Mouse (Mus musculus): ENCODE data around the gene Ptpn1. TPM values are rescaled to one million over a fixed set of nuclear protein-coding genes. Genes with fewer than 3 reads are reported as not detected.

Ptpn1 gene
- polyA plus RNA-seq, 1 experiment, result 44.4 TPM

DNA sequence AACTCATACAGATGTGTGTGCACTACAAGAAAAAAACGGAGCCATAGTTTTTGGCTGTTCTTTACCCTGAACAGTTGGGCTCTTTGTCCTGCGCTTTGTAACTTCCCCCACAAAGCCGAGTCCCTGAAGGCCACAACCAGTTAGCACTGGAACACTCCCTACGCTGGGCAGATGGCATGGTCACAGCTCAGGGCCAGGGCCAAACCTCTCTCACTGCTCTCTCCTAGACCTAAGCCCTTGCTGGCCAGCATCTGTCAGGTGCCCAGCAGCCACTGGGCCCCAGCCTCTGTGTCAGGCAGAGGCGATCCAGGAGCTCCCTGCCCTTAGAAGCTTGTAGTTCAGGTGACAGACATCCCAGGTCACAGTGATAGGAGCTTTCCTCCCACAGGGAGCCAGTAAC lies 13.6 kb downstream of the Ptpn1 start:
- no peak for DNase-seq (ENCODE audit: low read depth)

DNA sequence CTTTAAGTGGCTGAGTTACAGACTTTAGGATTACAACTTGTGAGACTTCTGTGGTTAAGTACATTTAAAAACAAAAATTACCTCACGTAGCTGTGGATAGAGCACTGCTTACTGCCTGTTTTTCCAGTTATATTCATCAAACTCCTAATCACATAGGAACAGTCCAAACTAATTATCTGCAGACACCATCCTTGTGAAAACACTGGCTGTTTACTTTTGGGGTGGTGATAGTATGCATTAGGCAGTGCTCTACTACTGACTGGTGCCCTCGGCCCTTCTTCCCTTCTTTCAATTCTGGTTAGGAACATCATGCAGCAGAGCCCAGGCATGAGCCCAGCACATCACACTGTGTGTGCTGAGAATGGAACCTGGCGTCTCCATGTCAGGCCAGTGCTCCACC lies 15.4 kb downstream of the Ptpn1 start:
- DNase-seq (ENCODE audit: low read depth), result no peak

DNA sequence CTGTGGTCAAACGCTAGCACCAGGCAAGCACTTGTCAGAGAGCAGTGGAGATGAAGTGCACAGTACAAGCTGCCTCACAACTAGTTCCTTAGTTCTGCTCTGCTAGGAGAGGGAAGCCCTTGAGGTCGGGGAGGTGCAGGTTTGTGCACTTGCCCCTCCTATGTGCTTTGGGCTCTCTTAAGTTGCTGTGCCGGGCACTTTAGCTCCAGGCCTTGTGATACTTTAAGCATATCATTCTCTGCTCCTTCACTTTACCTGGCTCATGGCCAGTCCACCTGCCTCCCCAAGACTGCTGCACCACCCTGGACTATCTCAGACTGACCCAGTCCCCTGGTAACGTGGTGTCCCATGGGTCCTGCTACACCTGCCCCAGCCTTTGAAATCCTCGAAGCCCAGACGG lies 16.2 kb downstream of the Ptpn1 start:
- DNase-seq (ENCODE audit: low read depth), result no peak

DNA sequence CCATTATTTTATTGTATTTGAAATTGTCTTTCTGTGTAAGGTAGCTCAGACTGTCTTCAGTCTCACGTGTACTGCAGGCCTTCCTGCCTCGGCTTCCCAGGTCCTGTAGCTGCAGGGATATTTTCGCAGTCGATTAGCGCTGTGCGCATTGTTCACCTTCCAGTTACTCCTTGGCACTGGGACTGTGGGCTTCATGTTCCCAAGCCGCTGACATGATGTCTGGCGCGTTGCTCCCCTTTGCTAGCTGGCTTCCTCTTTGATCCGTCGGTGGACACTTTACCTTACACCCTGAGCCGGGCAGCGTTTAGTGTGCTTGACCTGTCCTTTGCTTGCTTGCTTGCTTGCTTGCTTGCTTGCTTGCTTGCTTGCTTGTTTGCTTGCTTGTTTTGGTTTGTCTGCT lies 16.7 kb downstream of the Ptpn1 start:
- no peak for DNase-seq (ENCODE audit: low read depth)

DNA sequence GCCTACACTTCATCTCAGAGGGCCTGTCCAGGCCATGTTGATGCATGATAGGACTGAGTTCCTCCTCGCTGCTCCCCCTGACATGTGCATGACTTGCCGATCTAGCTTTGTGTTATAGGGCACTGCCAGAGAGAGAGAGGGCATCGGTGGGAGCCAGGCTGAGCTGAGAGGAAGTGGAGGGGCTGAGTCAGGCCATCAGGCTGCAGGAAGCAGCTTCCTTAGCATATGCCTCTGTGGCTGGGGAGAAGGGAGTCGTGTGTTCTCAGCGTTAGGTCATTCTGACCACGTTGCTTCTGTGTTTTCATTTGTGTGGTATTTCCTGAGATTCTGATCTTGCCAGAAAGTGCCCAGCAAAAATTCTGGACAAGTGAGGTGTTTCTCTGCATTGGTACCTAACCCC lies 17.4 kb downstream of the Ptpn1 start:
- DNase-seq (ENCODE audit: low read depth), result no peak

DNA sequence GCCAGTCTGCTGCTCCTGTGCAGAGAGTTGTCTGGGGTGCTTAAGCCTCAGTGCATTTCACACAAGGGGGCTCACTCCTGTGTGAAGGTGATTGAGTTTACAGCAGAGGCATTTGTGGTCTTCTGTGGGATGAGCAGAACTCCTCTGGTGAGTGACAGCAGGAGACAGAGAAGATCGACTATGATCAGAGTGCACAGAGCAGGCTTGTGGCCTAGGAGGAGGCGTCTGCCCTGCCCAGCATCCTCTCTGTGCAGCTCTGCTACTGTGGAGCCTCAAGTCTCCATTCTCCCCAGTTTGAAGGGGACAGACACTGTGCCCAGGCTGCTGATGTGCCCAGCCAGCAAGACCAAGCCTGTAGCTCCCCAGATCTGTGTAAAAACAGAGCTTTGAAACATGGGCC lies 18.0 kb downstream of the Ptpn1 start:
- DNase-seq (ENCODE audit: low read depth), result no peak

DNA sequence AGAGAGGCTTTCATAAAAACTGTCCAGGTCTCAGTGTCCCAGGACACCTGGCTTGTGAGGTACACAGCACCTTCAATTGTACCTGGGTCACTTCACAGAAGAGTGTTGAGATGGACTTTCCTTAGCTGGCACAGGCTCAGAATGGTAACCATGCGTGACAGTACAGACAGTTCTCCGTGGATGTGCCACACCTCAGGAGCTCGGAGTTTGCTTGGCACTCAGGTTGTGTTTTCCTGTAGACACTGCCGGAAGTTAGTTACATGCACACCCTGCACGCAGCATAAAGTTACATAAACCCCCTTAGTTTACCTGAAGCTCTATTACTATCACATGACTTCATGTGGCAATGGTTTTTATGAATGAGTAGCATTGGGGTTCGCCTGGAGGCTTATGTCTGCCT lies 18.8 kb downstream of the Ptpn1 start:
- DNase-seq (ENCODE audit: low read depth), result no peak

DNA sequence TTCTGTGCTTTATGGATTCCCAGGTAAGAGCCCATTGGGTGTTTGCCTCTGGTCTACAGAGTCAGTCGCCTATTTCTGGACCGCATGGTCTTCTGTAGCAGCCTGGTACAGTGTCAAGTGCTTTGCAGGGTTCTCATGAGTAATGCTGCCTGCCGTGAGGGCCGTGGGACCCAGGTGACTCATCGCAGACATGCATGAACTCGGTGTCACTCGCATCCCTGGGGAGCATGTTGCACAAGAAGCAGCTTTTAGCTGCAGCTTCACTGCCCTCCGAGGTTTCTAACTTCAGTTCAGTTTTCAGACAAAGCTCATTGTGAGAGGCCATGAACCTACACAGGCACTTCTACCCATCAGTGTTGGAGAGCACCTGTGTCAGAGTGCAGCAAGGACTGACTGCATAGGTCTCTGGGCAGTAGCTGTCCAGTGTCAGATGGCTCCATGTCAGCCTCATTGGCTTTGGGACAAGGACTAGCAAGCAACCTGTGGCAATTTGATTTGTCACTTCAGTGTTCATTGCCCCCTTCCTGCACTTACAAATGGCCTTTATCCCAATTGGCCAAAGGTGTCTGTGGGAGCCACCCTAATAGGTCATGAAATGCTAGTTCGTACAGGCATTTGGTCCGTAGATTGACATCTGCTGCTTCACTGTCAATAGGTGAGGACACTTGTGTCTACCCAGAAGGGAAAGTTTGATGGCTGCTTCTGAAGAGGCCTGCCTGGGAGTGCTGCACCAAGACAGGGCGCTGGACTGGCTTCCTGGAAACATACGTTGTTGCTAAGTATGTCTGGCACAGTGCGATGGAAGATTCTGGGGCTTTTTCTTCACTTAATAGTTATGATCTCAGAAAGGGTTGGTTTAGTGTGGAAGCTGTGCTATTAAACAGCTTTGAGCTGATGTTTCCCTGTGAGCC lies 19.7 kb downstream of the Ptpn1 start:
- no peak for DNase-seq (ENCODE audit: low read depth)

DNA sequence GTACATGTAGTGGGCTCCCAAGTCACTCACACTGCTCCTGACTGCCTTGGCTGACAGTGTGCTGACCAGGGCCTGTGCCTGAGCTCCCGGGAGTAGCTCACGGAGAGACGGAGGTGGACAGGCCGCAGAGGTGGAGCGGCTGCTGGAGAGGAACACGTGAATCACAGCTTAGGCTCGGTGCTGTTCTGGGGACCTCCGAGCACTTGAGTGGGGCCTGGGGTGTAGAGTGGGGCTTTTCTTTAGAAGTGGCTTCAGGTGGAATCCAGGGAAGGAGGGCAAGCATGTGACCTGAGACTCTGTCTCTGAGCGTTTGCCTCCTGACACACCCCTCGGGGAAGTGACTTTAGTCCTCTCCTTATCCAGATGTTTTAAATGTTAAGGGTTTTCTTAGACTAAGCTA lies 22.0 kb downstream of the Ptpn1 start:
- no peak for DNase-seq (ENCODE audit: low read depth)

DNA sequence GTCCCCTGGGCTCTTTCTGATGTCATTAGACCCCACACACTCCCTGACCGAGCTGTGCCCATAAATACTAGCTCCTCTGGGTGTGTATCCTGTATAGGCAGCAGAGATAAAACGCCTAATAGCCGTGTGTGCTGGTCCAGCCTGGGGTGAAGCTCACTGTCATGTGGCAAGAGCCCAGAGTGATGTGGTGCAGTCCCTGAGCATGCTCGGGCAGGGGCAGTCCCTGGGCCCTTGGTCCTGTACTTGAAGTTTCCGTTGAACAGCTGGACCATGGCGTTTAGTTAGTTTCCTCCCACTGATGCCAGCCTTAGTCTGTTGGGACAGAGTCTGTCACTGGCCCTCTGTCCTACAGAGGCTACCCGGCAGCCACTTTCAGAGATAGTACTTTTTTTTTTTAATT lies 23.1 kb downstream of the Ptpn1 start:
- no peak for DNase-seq (ENCODE audit: low read depth)

DNA sequence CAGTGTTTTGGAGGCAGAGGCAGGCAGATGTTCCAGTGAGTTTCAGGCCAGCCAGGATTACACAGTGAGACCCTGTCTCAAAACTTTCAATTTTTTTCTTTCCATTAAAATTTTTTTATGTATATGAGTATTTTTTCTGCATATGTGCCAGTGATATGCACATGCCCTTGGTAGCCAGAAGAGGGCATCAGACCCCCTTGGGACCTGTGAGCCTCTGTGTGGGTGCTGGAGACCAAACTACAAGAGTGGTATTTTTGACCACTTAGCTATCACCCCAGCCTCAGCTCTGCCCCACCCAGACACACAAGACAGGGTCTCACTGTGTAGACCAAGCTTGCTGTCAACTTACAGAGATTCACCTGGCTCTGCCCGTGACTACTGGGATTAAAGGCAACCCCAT lies 25.7 kb downstream of the Ptpn1 start:
- no peak for DNase-seq (ENCODE audit: low read depth)

DNA sequence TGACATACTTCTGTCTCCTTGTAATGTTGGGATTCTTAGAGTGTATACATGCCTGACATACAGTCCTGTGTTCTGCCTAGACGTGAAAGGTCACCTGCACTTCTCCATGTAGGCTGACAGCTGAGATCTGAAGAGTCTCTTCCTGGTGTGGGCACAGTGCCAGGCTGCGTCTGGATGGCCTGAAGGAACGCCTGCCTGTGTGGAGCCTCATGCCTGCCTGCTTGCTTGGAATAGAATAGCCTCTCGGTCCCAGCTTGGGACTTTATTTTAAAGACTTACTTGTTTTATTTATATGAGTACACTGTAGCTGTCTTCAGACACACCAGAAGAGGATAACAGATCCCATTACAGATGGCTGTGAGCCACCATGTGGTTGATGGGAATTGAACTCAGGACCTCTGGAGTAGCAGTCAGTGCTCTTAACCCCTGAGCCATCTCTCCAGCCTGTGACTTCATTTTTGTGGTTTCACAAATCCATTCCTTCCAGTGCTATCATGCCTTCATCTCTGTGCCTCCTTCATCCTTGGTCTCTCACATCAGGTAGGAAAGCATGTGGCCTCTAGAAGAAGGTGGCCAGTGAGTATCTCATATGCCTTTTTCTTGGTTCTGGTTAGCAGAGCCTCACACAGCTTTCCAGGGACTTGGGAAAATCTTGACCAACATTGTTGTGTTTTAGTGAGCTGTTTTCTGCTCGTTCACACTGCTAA lies 26.4 kb downstream of the Ptpn1 start:
- DNase-seq (ENCODE audit: low read depth), result no peak

DNA sequence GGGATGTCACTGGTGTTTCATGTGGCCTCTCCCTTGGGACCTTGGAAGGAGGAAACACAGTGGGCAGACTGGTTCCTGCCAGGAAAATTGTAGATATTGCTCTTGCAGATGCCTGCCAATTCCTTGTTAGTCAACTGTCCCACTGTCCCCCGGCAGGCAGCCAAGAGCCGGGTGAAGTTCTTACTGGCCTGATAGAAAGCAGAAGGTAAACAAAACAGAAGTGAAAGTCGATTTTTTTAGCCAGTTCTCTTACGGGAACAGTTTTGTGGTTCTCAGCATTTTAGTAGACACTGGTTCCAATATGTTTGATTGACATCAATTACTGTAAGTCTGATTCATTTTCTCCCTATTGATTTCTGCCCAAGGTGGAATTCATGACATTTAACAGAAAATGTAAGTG lies 27.0 kb downstream of the Ptpn1 start:
- DNase-seq (ENCODE audit: low read depth), result no peak

DNA sequence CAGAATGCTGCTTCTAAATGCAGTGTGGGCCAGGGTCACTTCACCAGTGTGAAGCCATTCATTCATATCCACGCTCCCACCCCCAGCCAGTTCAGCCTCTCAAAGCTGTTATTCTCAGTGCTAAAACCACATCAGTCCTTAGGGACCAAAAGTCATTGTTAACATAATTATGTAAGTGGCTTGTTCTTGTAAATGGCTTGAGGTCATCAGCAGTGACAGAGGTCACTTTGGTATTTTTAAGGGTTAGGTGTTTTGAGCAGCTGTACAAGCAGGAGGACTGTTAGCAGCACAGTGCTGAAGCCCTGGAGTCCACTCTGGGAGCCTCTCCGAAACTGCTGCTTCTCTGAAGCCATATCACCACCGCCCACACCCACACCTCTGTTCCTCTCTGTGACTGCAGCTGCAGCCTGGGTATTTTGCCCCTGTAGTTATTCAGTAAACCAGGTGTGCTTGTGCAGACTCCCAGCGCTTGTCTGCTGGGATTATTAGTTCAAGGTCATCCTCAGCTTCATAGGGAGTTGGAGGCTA lies 27.6 kb downstream of the Ptpn1 start:
- no peak for DNase-seq (ENCODE audit: low read depth)

DNA sequence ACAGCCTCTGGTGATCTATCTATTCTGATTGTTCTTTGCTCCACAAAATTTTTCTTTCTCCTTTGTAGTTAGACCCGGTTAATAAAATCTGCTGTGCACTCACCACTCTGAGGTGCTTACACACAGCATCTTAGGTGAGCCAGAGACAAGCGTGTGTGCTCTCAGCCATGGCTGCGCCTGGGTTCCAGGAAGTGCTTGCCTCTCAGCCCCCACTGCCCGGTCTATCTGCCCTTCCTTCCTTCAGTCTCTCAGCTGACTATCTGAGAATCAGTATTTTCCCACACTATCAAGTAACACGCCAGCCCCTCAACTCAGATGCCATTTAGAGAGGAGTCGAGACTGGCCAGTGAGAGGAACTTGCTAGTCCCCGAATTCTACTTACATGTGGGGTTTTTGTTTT lies 28.1 kb downstream of the Ptpn1 start:
- no peak for DNase-seq (ENCODE audit: low read depth)

DNA sequence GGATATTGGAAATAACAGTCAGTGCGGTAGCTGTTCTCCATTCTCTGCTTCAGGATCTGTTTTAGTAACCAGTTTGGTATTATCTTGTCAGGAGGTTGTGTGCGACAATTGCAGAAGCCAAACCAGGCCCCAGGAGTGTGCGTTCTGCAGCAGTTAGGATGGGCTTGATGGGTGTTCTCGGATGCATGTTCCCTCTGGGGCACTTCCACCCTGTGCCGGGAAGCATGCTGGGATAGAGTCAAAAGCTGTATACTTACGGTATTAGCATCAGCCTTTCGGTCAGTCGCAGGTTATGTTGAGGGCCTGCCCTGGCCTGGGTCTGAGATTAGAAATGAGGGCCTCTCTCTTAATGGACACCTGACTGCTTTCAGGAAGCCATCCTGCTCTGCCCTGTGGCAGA lies 28.7 kb downstream of the Ptpn1 start:
- DNase-seq (ENCODE audit: low read depth), result no peak

DNA sequence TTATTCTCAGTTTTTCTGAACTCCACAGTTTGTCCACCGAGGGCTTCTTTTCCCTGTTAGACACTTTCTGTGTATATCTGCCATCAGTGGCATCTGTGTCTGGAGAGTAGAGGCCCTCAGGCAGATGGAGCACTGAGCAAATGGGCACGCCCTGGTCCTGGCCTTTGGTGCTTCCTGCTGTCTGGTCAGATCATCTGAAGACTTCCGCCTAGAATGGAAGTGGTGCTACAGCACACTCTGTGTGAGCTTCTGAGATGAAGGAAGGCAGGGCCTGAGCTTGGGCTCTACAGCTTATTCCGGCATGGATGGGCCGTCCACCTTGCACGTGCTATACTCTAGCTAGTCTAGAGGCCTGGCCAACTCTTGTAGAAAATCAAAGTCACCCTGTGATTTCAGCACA lies 30.5 kb downstream of the Ptpn1 start:
- DNase-seq (ENCODE audit: low read depth), result no peak

DNA sequence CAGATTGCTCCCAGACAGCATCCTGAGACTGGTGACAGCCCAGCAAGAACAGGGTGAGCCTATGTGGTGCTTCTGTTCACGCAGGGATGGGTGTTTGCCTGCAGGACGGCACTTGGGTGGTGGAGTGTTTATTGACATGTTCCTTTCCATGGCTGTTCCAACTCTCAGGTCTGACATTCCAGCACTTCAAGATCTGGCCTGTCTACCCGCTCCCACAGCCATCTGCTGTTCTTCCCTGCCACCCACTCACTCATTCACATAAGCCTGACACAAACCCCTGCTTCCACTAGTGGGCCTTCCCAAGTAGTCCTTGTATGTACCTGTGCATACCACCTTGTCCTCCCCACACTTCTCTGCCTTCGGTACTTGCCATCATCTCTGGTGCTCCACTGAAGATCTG lies 31.3 kb downstream of the Ptpn1 start:
- DNase-seq (ENCODE audit: low read depth), result no peak

DNA sequence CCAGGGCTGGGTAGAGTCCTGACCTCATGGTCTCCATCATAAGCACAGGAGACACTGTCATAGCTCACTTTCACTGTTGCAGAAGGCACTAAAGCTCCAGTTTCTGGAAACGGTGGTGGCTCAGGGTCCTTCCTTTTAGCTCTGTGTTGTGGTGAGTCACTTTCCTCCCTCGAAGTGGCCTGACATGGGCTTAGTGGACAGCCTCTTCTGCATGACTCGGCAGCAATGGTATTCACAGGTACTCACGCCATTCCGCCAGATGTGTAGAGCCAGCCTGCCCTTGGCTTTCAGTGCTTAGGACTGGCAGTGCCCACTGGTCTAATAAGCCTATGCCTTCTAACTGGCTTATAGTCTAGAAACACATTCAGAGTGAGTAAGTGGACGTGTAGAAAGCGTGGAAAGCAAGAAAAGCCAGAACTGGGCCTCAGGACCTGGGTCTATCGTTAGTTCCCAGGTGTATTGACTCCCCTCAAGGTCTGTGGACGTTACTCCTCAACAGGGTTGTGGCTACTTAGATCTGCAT lies 32.0 kb downstream of the Ptpn1 start:
- DNase-seq (ENCODE audit: low read depth), result no peak

DNA sequence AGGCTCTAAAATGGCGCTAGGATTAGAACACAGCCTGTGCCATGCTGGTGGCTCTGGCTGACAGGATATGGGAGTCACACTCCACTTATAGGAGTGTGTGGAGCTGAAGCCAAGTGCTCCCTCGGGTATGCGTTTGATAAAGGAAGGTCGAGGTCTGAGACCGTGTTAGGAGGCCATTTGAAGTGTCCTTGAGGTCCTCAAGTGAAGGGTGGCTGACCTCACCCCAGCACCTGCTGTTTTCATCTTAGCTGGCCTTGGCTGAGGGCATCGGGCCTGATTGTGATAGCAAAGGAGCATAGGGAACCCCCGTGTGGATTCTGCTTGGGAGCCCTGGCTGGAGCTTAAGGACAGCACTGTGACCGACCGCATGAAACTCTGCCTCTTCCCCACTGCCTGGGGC lies 32.5 kb downstream of the Ptpn1 start:
- DNase-seq (ENCODE audit: low read depth), result no peak

DNA sequence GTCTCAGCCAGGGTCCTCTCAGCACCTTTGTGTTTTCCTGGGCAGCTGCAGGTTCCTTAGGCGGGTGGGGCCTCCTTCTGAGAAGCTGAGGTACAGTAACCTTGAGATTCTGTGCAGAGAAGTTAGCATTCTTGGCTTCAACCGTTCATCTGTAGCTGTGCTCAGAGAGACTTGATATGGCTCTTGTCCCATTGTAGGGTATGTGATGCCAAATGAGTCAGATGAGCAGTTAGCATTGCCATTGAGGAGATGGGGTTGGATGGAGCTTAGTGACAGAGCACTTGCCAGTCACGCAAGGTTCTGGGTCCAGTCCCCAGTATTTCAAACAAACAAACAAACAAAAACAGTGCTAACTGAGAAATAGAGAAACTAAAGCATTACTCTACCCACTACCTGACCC lies 34.1 kb downstream of the Ptpn1 start:
- no peak for DNase-seq (ENCODE audit: low read depth)

DNA sequence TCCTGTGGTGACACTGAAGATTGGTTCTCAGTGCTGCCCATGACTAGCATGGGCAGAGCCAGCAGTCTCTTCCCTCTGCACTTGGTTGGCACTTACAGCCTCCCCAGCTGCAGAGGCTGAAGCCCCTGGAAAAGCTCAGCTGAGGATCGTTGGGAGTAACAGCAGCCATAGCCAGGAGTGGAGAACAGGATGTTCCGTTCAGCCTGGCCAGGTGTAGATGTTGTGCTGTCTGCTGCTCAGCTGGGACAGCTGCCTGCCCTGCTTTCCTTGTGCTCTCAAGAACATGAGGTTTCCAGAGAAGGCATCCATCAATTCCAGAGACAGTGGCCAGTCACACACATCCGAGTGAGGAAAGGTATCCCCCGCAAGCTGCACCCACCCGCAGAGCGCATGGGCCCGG lies 36.6 kb downstream of the Ptpn1 start:
- DNase-seq (ENCODE audit: low read depth), result no peak

Data from gonadal fat pad, adult 2 months (tissue).